11 mouse cellular contexts compared by ENCODE assay signal in the genomic region with DNA sequence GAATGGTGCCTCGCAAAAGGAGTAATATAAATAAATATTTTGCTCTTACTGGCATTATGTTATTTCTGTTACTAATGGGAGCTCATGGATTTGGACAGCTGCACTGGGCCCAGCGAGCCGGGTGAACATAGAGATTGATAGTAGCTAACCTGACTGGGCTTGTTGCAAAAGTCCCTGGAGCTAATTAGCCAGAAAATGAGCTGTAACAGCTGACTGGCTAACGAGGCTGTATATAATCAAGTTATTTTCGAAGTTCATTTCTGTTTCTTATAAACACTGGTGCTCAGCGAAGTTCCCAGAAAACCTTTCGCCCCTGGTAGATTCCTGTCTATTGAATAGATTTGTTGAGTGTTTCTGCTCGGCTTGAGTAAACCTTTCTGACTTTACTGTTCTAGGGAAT. TPM values are rescaled to one million over a fixed set of nuclear protein-coding genes. Genes with fewer than 3 reads are reported as not detected.
DNase-seq lines count a peak whose midpoint lies in the region; ATAC-seq and TF ChIP-seq lines count a peak whose summit lies in the region.
"Had no signal": no experiment of that assay in that cellular context is flagged by ENCODE, and none has a peak within 500 bp of the region (broad histone marks: within the 10 kb centered on the region; RNA-seq: fewer than 3 reads in every experiment).

No protein-coding gene starts in this region.

- H3K9ac ChIP-seq in heart, postnatal 0 days (replicated peaks; ENCODE audit: low read depth, low read length) = peak overlapping the region; percentile 37; the same call in 1 of the 2 replicates
- peak overlapping the region; percentile 65 for H3K9ac ChIP-seq in ES-E14 (ENCODE audit: insufficient read depth, low read depth, low read length, poor library complexity, severe bottlenecking)
- H3K9ac ChIP-seq in forebrain, postnatal 0 days = no peak overlapping the region
- no peak overlapping the region for H3K9ac ChIP-seq in limb, embryonic 12.5 days (replicated peaks)
- H3K9ac ChIP-seq: liver, embryonic 12.5 days had no signal

- H3K4me3 ChIP-seq in heart, postnatal 0 days (ENCODE audit: low read depth, low read length) = no peak overlapping the region
- peak overlapping the region; percentile 18 to 76 for H3K4me3 ChIP-seq in ES-E14 (ENCODE audit: insufficient read depth in 1 of 2, low read depth in 1 of 2, low read length in 2 of 2, poor library complexity in 1 of 2, severe bottlenecking in 1 of 2)
- no peak overlapping the region for H3K4me3 ChIP-seq in forebrain, postnatal 0 days (ENCODE audit: low read depth, low read length)
- no peak overlapping the region for H3K4me3 ChIP-seq in limb, embryonic 12.5 days (replicated peaks)
- H3K4me3 ChIP-seq: liver, embryonic 12.5 days had no signal

- H3K27me3 ChIP-seq in heart, postnatal 0 days (ENCODE audit: control insufficient read depth, insufficient read depth, low read length) = no peaks in the 10 kb centered on the region
- H3K27me3 ChIP-seq in forebrain, postnatal 0 days (ENCODE audit: insufficient read depth, low read length) = no peaks in the 10 kb centered on the region
- H3K27me3 ChIP-seq in limb, embryonic 12.5 days = no peaks in the 10 kb centered on the region
- H3K27me3 ChIP-seq: liver, embryonic 12.5 days had no signal

- in situ Hi-C loops in ES-E14 (cut with MboI; ENCODE audit: low sequenced_read_pairs in 2 of 2, unreplicated experiment in 2 of 2) = no loop called here

- no peak for TF ChIP-seq CTCF in heart, postnatal 0 days (IDR thresholded peaks at IDR 0.05; ENCODE audit: low read depth)
- no peak for TF ChIP-seq CTCF in forebrain, postnatal 0 days (IDR thresholded peaks at IDR 0.05; ENCODE audit: low read depth)

- TF ChIP-seq EP300 in heart, postnatal 0 days (IDR thresholded peaks at IDR 0.05; ENCODE audit: low read depth) = no peak

- intact Hi-C loops in heart, postnatal 10 days (cut with DNase I) = no loop called here

- 81% methylated on average over 8 of the region's 8 CpGs for WGBS in heart, postnatal 0 days
- WGBS in forebrain, postnatal 0 days = 35% methylated on average over 8 of the region's 8 CpGs
- WGBS in limb, embryonic 12.5 days = 49% methylated on average over 8 of the region's 8 CpGs

- DNase-seq in heart, postnatal 0 days (ENCODE audit: low spot score) = no peak
- no peak for DNase-seq in heart, postnatal 10 days
- no peak for DNase-seq in ES-E14 (ENCODE audit: low read depth, low spot score)
- no peak for DNase-seq in forebrain, postnatal 0 days
- DNase-seq in adrenal gland, postnatal 14 days = no peak
- no peak for DNase-seq in right cerebral cortex, postnatal 10 days (ENCODE audit: low spot score in 2 of 2)
- no peak for DNase-seq in right cerebral cortex, postnatal 4 days
- DNase-seq: right cerebral cortex, postnatal 25 days; thymus, postnatal 4 days had no signal

- H3K9me3 ChIP-seq in heart, postnatal 0 days (replicated peaks; ENCODE audit: control insufficient read depth, low read length) = no peaks in the 10 kb centered on the region
- H3K9me3 ChIP-seq in ES-E14 (ENCODE audit: control insufficient read depth, insufficient read depth, low read depth, low read length) = no peaks in the 10 kb centered on the region
- H3K9me3 ChIP-seq in forebrain, postnatal 0 days (ENCODE audit: low read length) = no peaks in the 10 kb centered on the region
- no peaks in the 10 kb centered on the region for H3K9me3 ChIP-seq in limb, embryonic 12.5 days
- H3K9me3 ChIP-seq: liver, embryonic 12.5 days had no signal

- H3K4me2 ChIP-seq in heart, postnatal 0 days (ENCODE audit: low read depth, low read length) = peak overlapping the region; percentile 49
- peak overlapping the region; percentile 29; the same call in 1 of the 2 replicates for H3K4me2 ChIP-seq in forebrain, postnatal 0 days (ENCODE audit: low read depth)
- peak overlapping the region; percentile 45 for H3K4me2 ChIP-seq in limb, embryonic 12.5 days

- no peak overlapping the region for H3K27ac ChIP-seq in heart, postnatal 0 days (ENCODE audit: low read depth)
- no peak overlapping the region; the same call in 1 of the 2 replicates for H3K27ac ChIP-seq in ES-E14 (ENCODE audit: insufficient read depth, low read depth, low read length, poor library complexity, severe bottlenecking)
- no peak overlapping the region for H3K27ac ChIP-seq in forebrain, postnatal 0 days (ENCODE audit: low read depth, low read length)
- H3K27ac ChIP-seq in limb, embryonic 12.5 days = peak overlapping the region; percentile 46
- H3K27ac ChIP-seq: liver, embryonic 12.5 days had no signal

- peaks cover 8% of the 10 kb centered on the region; the same call in 1 of the 2 replicates for H3K36me3 ChIP-seq in heart, postnatal 0 days (replicated peaks; ENCODE audit: control insufficient read depth, insufficient read depth, low read length)
- no peaks in the 10 kb centered on the region; the same call in 1 of the 2 replicates for H3K36me3 ChIP-seq in ES-E14 (ENCODE audit: control insufficient read depth, insufficient read depth, low read length, poor library complexity, severe bottlenecking)
- no peaks in the 10 kb centered on the region for H3K36me3 ChIP-seq in forebrain, postnatal 0 days (ENCODE audit: insufficient read depth)
- no peaks in the 10 kb centered on the region for H3K36me3 ChIP-seq in limb, embryonic 12.5 days

- H3K4me1 ChIP-seq in heart, postnatal 0 days (ENCODE audit: control insufficient read depth, insufficient read depth) = no peaks in the 10 kb centered on the region; the same call in 1 of the 2 replicates
- peaks cover 5 to 7% of the 10 kb centered on the region in 2 experiments for H3K4me1 ChIP-seq in ES-E14 (ENCODE audit: control insufficient read depth in 2 of 2, insufficient read depth in 2 of 2, low read length in 2 of 2, poor library complexity in 1 of 2)
- H3K4me1 ChIP-seq in forebrain, postnatal 0 days (ENCODE audit: insufficient read depth) = peaks cover 8% of the 10 kb centered on the region; the same call in 1 of the 2 replicates
- H3K4me1 ChIP-seq in limb, embryonic 12.5 days (replicated peaks) = peaks cover 33% of the 10 kb centered on the region

- no peak for ATAC-seq in heart, postnatal 0 days (ENCODE audit: insufficient read depth, low read depth)
- ATAC-seq in forebrain, postnatal 0 days = no peak
- no peak for ATAC-seq in limb, embryonic 12.5 days (ENCODE audit: insufficient number of reproducible peaks, insufficient read depth, low FRiP score, low TSS enrichment, low read depth)
- ATAC-seq: liver, embryonic 12.5 days had no signal

TF ChIP-seq in ES-E14, 5 proteins besides CTCF, POLR2A, EP300 and RAD21:
- TF ChIP-seq ZNF384 (IDR thresholded peaks at IDR 0.05; ENCODE audit: low read depth, low read length) (no peak), ZC3H11A (IDR thresholded peaks at IDR 0.05; ENCODE audit: borderline replicate concordance, low read depth, low read length) (no peak), CHD2 (IDR thresholded peaks at IDR 0.05; ENCODE audit: low read depth, low read length) (no peak), HCFC1 (IDR thresholded peaks at IDR 0.05; ENCODE audit: borderline replicate concordance, insufficient read depth, low read length) (no peak), MAFK (IDR thresholded peaks at IDR 0.05; ENCODE audit: insufficient read depth, low read depth, low read length) (no peak)
TF ChIP-seq in ES-E14: peak in this region for 0.

RNA-seq across cellular contexts. Expression of a gene that starts 0.9 kb away (rescaled TPM):
- total RNA-seq in heart, postnatal 0 days (2014; rRNA removed; ENCODE audit: low replicate concordance) = not detected in 2 replicates
- polyA plus RNA-seq in heart, postnatal 0 days (2015; fragmentation: Nextera tagmentation; extraction: Ambion mirVana) = 0.25 and 0.37 TPM in 2 replicates
- under 1 TPM; 0.25 to 0.48 TPM for total RNA-seq in heart, postnatal 10 days (2021)
- total RNA-seq in ES-E14 (2012; rRNA removed) = 1.1 and 1.2 TPM in 2 replicates
- total RNA-seq in forebrain, postnatal 0 days (2014; rRNA removed) = 0.38 and 0.62 TPM in 2 replicates
- 0.21 and 0.54 TPM in 2 replicates for polyA plus RNA-seq in forebrain, postnatal 0 days (2015; fragmentation: Nextera tagmentation; extraction: Ambion mirVana)
- polyA plus RNA-seq in limb, embryonic 12.5 days (2016; fragmentation: Nextera tagmentation; extraction: Ambion mirVana) = 0.68 TPM in 2 replicates
- 0.44 and 0.98 TPM in 2 replicates for total RNA-seq in adrenal gland, postnatal 14 days (2021)

RNA-seq across cellular contexts. Expression of a gene that starts 19.2 kb away (rescaled TPM):
- 12.3 and 15.0 TPM in 2 replicates for total RNA-seq in heart, postnatal 0 days (2014; rRNA removed; ENCODE audit: low replicate concordance)
- polyA plus RNA-seq in heart, postnatal 0 days (2015; fragmentation: Nextera tagmentation; extraction: Ambion mirVana) = 14.8 and 15.7 TPM in 2 replicates
- total RNA-seq in heart, postnatal 10 days (2021) = 10 to 100 TPM; 15.0 to 17.8 TPM
- 5.5 and 7.9 TPM in 2 replicates for total RNA-seq in ES-E14 (2012; rRNA removed)
- 5.2 and 11.1 TPM in 2 replicates for total RNA-seq in forebrain, postnatal 0 days (2014; rRNA removed)
- 4.3 and 5.5 TPM in 2 replicates for polyA plus RNA-seq in forebrain, postnatal 0 days (2015; fragmentation: Nextera tagmentation; extraction: Ambion mirVana)
- 15.9 TPM in 2 replicates for polyA plus RNA-seq in limb, embryonic 12.5 days (2016; fragmentation: Nextera tagmentation; extraction: Ambion mirVana)
- total RNA-seq in adrenal gland, postnatal 14 days (2021) = 12.1 and 12.4 TPM in 2 replicates

Comparison
In these comparisons a context has a peak if more than half of its experiments do, and no peak if none do; other contexts are left out.
1. H3K4me3 ChIP-seq: peak in ES-E14 (2 of 2); none in heart, postnatal 0 days (single experiment), forebrain, postnatal 0 days (single experiment) and limb, embryonic 12.5 days (single experiment).
2. H3K9ac ChIP-seq: peak in heart, postnatal 0 days (single experiment) and ES-E14 (single experiment); none in forebrain, postnatal 0 days (single experiment) and limb, embryonic 12.5 days (single experiment).
3. Peak in every context shown above with its lines, with median percentiles within 50 percentile points of each other: H3K4me2 ChIP-seq.